Mouse (Mus musculus): ENCODE results near the gene Crkl. TPM values are rescaled to one million over a fixed set of nuclear protein-coding genes. Genes with fewer than 3 reads are reported as not detected.

The Crkl gene
- polyA plus RNA-seq, 1 experiment, result 56.5 TPM

GRCm38 (mm10) chr16:17475326-17475725, 23.5 kb downstream of the Crkl start:
- TF ChIP-seq CTCF (IDR thresholded peaks at IDR 0.05; ENCODE audit: insufficient read depth, low read length) (no peak), POLR2A (IDR thresholded peaks at IDR 0.05; ENCODE audit: borderline replicate concordance, extremely low read depth, low read depth, low read length) (no peak)
- Histone ChIP-seq H3K4me1 (ENCODE audit: control insufficient read depth, insufficient read depth, low read length) (peaks cover 11% of the 10 kb centered on the region; the same call in 1 of the 2 replicates), H3K4me3 (replicated peaks; ENCODE audit: extremely low read depth, low read depth, low read length) (no peak overlapping the region)
- DNase-seq, result no peak
- WGBS, result 87% methylated on average over 4 of the region's 4 CpGs

DNA sequence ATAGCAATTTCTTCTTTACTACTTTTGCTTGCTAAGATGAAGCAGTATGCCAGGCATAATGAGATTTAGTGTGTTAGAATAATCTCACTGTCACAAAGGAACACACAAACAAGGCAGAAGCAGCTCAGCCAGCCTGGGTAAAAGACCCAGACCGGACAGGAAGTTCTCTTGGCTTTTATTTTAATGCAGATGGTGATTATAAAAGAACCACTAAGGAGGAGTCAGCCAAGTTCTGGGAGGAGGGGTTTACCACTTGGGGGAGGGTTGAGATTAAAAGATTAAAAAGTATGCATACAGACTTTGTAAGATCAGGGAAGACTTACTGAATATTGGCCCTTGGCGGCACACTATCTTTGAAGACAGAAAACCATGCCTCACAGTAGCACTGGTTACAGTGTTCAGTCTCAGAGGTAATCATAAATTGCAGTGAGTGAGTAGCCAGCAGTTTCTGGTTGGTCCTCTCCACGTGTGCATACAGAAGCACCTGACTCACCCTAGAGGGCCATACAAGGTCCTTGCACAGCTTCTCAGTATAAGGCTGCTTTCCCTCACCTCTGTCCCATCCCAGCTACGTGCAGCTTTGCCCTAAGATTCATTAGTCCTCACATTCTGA, 26.6 kb downstream of the Crkl start:
- H3K4me1 ChIP-seq (ENCODE audit: control insufficient read depth, insufficient read depth, low read length), result peaks cover 9% of the 10 kb centered on the region; the same call in 1 of the 2 replicates
- DNase-seq, result no peak
- no peak for TF ChIP-seq POLR2A (IDR thresholded peaks at IDR 0.05; ENCODE audit: borderline replicate concordance, extremely low read depth, low read depth, low read length)
- TF ChIP-seq CTCF (IDR thresholded peaks at IDR 0.05; ENCODE audit: insufficient read depth, low read length), result no peak
- no peak overlapping the region for H3K4me3 ChIP-seq (replicated peaks; ENCODE audit: extremely low read depth, low read depth, low read length)
- WGBS, result 45% methylated on average over 4 of the region's 4 CpGs

GRCm38 (mm10) chr16:17481465-17481864, 29.7 kb downstream of the Crkl start:
- Histone ChIP-seq H3K4me1 (ENCODE audit: control insufficient read depth, insufficient read depth, low read length) (peaks cover 9% of the 10 kb centered on the region; the same call in 1 of the 2 replicates), H3K4me3 (replicated peaks; ENCODE audit: extremely low read depth, low read depth, low read length) (no peak overlapping the region)
- TF ChIP-seq CTCF (IDR thresholded peaks at IDR 0.05; ENCODE audit: insufficient read depth, low read length), result no peak
- TF ChIP-seq POLR2A (IDR thresholded peaks at IDR 0.05; ENCODE audit: borderline replicate concordance, extremely low read depth, low read depth, low read length), result no peak
- WGBS, result 75% methylated on average over 2 of the region's 2 CpGs
- DNase-seq, result no peak

GRCm38 (mm10) chr16:17486505-17486904, 34.7 kb downstream of the Crkl start:
- DNase-seq, result no peak
- 14% methylated on average over 3 of the region's 3 CpGs for WGBS
- no peaks in the 10 kb centered on the region for H3K4me1 ChIP-seq (ENCODE audit: control insufficient read depth, insufficient read depth, low read length)
- no peak for TF ChIP-seq POLR2A (IDR thresholded peaks at IDR 0.05; ENCODE audit: borderline replicate concordance, extremely low read depth, low read depth, low read length)
- TF ChIP-seq CTCF (IDR thresholded peaks at IDR 0.05; ENCODE audit: insufficient read depth, low read length), result no peak
- no peak overlapping the region for H3K4me3 ChIP-seq (replicated peaks; ENCODE audit: extremely low read depth, low read depth, low read length)

- no peak for DNase-seq
- no peak overlapping the region for H3K4me3 ChIP-seq (replicated peaks; ENCODE audit: extremely low read depth, low read depth, low read length)
- no peaks in the 10 kb centered on the region for H3K4me1 ChIP-seq (ENCODE audit: control insufficient read depth, insufficient read depth, low read length)
- TF ChIP-seq POLR2A (IDR thresholded peaks at IDR 0.05; ENCODE audit: borderline replicate concordance, extremely low read depth, low read depth, low read length), result no peak
- no peak for TF ChIP-seq CTCF (IDR thresholded peaks at IDR 0.05; ENCODE audit: insufficient read depth, low read length)
- 51% methylated on average over 14 of the region's 14 CpGs for WGBS
These were observed 37.0 kb downstream of the Crkl start for GRCm38 (mm10) chr16:17488478-17489468.

- WGBS, result 4% methylated on average over 40 of the region's 47 CpGs
- peak; percentile 26 for DNase-seq
- Histone ChIP-seq H3K4me1 (ENCODE audit: control insufficient read depth, insufficient read depth, low read length) (no peaks in the 10 kb centered on the region), H3K4me3 (replicated peaks; ENCODE audit: extremely low read depth, low read depth, low read length) (peak within 1 kb of the TSS; percentile 54)
- no peak for TF ChIP-seq POLR2A (IDR thresholded peaks at IDR 0.05; ENCODE audit: borderline replicate concordance, extremely low read depth, low read depth, low read length)
- TF ChIP-seq CTCF (IDR thresholded peaks at IDR 0.05; ENCODE audit: insufficient read depth, low read length), result no peak
These were observed 37.8 kb downstream of the Crkl start, which contains the start of gene Aifm3 for GRCm38 (mm10) chr16:17489469-17490111. Gene Aifm3, plus strand, starts transcription at chr16:17489611.

GRCm38 (mm10) chr16:17491154-17491553, 39.4 kb downstream of the Crkl start:
- no peaks in the 10 kb centered on the region for H3K4me1 ChIP-seq (ENCODE audit: control insufficient read depth, insufficient read depth, low read length)
- 83% methylated on average over 5 of the region's 5 CpGs for WGBS
- DNase-seq, result no peak
- TF ChIP-seq CTCF (IDR thresholded peaks at IDR 0.05; ENCODE audit: insufficient read depth, low read length) (no peak), POLR2A (IDR thresholded peaks at IDR 0.05; ENCODE audit: borderline replicate concordance, extremely low read depth, low read depth, low read length) (no peak)
- no peak overlapping the region for H3K4me3 ChIP-seq (replicated peaks; ENCODE audit: extremely low read depth, low read depth, low read length)

GRCm38 (mm10) chr16:17491896-17492561, 40.2 kb downstream of the Crkl start:
- WGBS, result 56% methylated on average over 5 of the region's 5 CpGs
- Histone ChIP-seq H3K4me1 (ENCODE audit: control insufficient read depth, insufficient read depth, low read length) (no peaks in the 10 kb centered on the region), H3K4me3 (replicated peaks; ENCODE audit: extremely low read depth, low read depth, low read length) (no peak overlapping the region)
- no peak for TF ChIP-seq CTCF (IDR thresholded peaks at IDR 0.05; ENCODE audit: insufficient read depth, low read length)
- TF ChIP-seq POLR2A (IDR thresholded peaks at IDR 0.05; ENCODE audit: borderline replicate concordance, extremely low read depth, low read depth, low read length), result no peak
- no peak for DNase-seq
